ENCODE assay signal across 9 mouse cellular contexts in genomic region chr16:92139386-92140261, GRCm38 (mm10).
DNase-seq lines count a peak whose midpoint lies in the region; ATAC-seq lines count a peak whose summit lies in the region.
"Had no signal": no experiment of that assay in that cellular context is flagged by ENCODE, and none has a peak within 500 bp of the region (broad histone marks: within the 10 kb centered on the region; RNA-seq: fewer than 3 reads in every experiment).

No protein-coding gene starts in this region.

- peaks cover 0 to 5% of the 10 kb centered on the region in 2 experiments; a peak in 1 of 4 replicates for H3K4me1 ChIP-seq in heart, embryonic 14.5 days (ENCODE audit: control insufficient read depth in 2 of 2, insufficient read depth in 2 of 2, low read length in 2 of 2)
- peaks cover 19% of the 10 kb centered on the region for H3K4me1 ChIP-seq in embryonic facial prominence, embryonic 15.5 days
- peaks cover 18% of the 10 kb centered on the region for H3K4me1 ChIP-seq in limb, embryonic 15.5 days

- no peak for ATAC-seq in heart, embryonic 14.5 days (ENCODE audit: insufficient number of reproducible peaks, insufficient read depth, low FRiP score, low read depth)
- peak; percentile 62 for ATAC-seq in embryonic facial prominence, embryonic 15.5 days (ENCODE audit: insufficient number of reproducible peaks, low FRiP score, low TSS enrichment, low read depth)
- peak; percentile 66; the same call in 1 of the 2 replicates for ATAC-seq in limb, embryonic 15.5 days (ENCODE audit: insufficient number of reproducible peaks, low FRiP score, low TSS enrichment, low read depth)

- WGBS in heart, embryonic 14.5 days: 58% methylated on average over 15 of the region's 15 CpGs
- WGBS in embryonic facial prominence, embryonic 15.5 days: 38% methylated on average over 15 of the region's 15 CpGs
- 47% methylated on average over 15 of the region's 15 CpGs for WGBS in limb, embryonic 15.5 days

- no peaks in the 10 kb centered on the region for H3K27me3 ChIP-seq in heart, embryonic 14.5 days (ENCODE audit: control insufficient read depth, insufficient read depth, low read length)
- H3K27me3 ChIP-seq in embryonic facial prominence, embryonic 15.5 days: 0 out of 2 replicates have a peak, but pooled peaks cover 4% of the 10 kb centered on the region
- no peaks in the 10 kb centered on the region for H3K27me3 ChIP-seq in limb, embryonic 15.5 days

- H3K27ac ChIP-seq in heart, embryonic 14.5 days (replicated peaks in 1 of 2; ENCODE audit: control insufficient read depth in 1 of 2, insufficient read depth in 1 of 2, low read depth in 2 of 2, low read length in 2 of 2): no peak overlapping the region
- H3K27ac ChIP-seq in embryonic facial prominence, embryonic 15.5 days (replicated peaks): peak overlapping the region; percentile 82
- H3K27ac ChIP-seq in limb, embryonic 15.5 days: peak overlapping the region; percentile 67

- H3K4me3 ChIP-seq in heart, embryonic 14.5 days (ENCODE audit: control insufficient read depth in 1 of 2, insufficient read depth in 1 of 2, low read depth in 1 of 2, low read length in 2 of 2): no peak overlapping the region
- H3K4me3 ChIP-seq in embryonic facial prominence, embryonic 15.5 days (replicated peaks): no peak overlapping the region
- H3K4me3 ChIP-seq in limb, embryonic 15.5 days: no peak overlapping the region

- H3K9ac ChIP-seq in heart, embryonic 14.5 days (ENCODE audit: low read length): 0 out of 2 replicates have a peak overlapping the region, but pooled peaks have one; percentile 3
- no peak overlapping the region for H3K9ac ChIP-seq in embryonic facial prominence, embryonic 15.5 days
- no peak overlapping the region for H3K9ac ChIP-seq in limb, embryonic 15.5 days

- no peaks in the 10 kb centered on the region for H3K36me3 ChIP-seq in heart, embryonic 14.5 days (ENCODE audit: control insufficient read depth, insufficient read depth, low read length)
- H3K36me3 ChIP-seq in embryonic facial prominence, embryonic 15.5 days: no peaks in the 10 kb centered on the region
- H3K36me3 ChIP-seq in limb, embryonic 15.5 days: no peaks in the 10 kb centered on the region

- no peak overlapping the region for H3K4me2 ChIP-seq in heart, embryonic 14.5 days (ENCODE audit: low read length)
- H3K4me2 ChIP-seq in embryonic facial prominence, embryonic 15.5 days (replicated peaks): no peak overlapping the region
- no peak overlapping the region for H3K4me2 ChIP-seq in limb, embryonic 15.5 days

- no peaks in the 10 kb centered on the region for H3K9me3 ChIP-seq in heart, embryonic 14.5 days (ENCODE audit: control insufficient read depth, low read length)
- no peaks in the 10 kb centered on the region for H3K9me3 ChIP-seq in embryonic facial prominence, embryonic 15.5 days (replicated peaks)
- H3K9me3 ChIP-seq in limb, embryonic 15.5 days: no peaks in the 10 kb centered on the region

- no peak for DNase-seq in heart, adult 8-10 months (ENCODE audit: low spot score)
- DNase-seq in NIH3T3 (ENCODE audit: low read depth): peak; percentile 87
- DNase-seq in adrenal gland, adult 8-10 months: no peak
- DNase-seq in gastrocnemius, adult 18-20 months (ENCODE audit: low spot score): no peak
- no peak for DNase-seq in kidney, postnatal 14 days
- DNase-seq: cerebellum, adult 11 months had no signal

Comparison
In these comparisons a context has a peak if more than half of its experiments do, and no peak if none do; other contexts are left out.
1. H3K27ac ChIP-seq: peak in embryonic facial prominence, embryonic 15.5 days (single experiment) and limb, embryonic 15.5 days (single experiment); none in heart, embryonic 14.5 days (0 of 2).